Mouse (Mus musculus) testis, adult 2 months (tissue): ENCODE results near the gene Uhrf1. TPM values are rescaled to one million over a fixed set of nuclear protein-coding genes. Genes with fewer than 3 reads are reported as not detected.

Experiments used
- H3K27ac ChIP-seq: fragments of 200-500 bp; 2 replicates; pipeline ENCODE4 v1.5.1; 2012; ENCODE audit warnings: low read depth, low read length; ENCODE audit not compliant: control insufficient read depth, insufficient read depth
- H3K27me3 ChIP-seq: fragments of 200-500 bp; 2 replicates; pipeline ENCODE4 v1.6.1; 2012; ENCODE audit warnings: mild to moderate bottlenecking, low read length, moderate library complexity; ENCODE audit not compliant: control insufficient read depth, insufficient read depth
- H3K36me3 ChIP-seq: fragments of 200-500 bp; 2 replicates; pipeline ENCODE4 v1.6.1; 2012; ENCODE audit warnings: mild to moderate bottlenecking, low read length; ENCODE audit not compliant: control insufficient read depth, insufficient read depth
- H3K4me1 ChIP-seq: fragments of 200-500 bp; 2 replicates; pipeline ENCODE4 v1.6.1; 2012; ENCODE audit warnings: low read length; ENCODE audit not compliant: control insufficient read depth, insufficient read depth
- H3K4me3 ChIP-seq: fragments of 200-500 bp; 2 replicates; pipeline ENCODE4 v1.5.1; 2012; ENCODE audit warnings: low read depth, mild to moderate bottlenecking, low read length, moderate library complexity, mixed read lengths; ENCODE audit not compliant: control insufficient read depth
- CTCF ChIP-seq: fragments of 200-500 bp; IDR thresholded peaks from 2 replicates; pipeline ENCODE4 v1.5.1; 2012; ENCODE audit warnings: low read depth, mild to moderate bottlenecking, inconsistent platforms, low read length, moderate library complexity; ENCODE audit not compliant: control insufficient read depth, insufficient read depth, insufficient replicate concordance
- POLR2A ChIP-seq: fragments of 200-500 bp; IDR thresholded peaks from 2 replicates; pipeline ENCODE4 v1.6.1; 2012; ENCODE audit warnings: low read depth, mild to moderate bottlenecking, inconsistent platforms, low read length, moderate library complexity; ENCODE audit not compliant: control insufficient read depth
- polyA plus RNA-seq: library from polyadenylated mRNA; depleted of rRNA; stranded (reverse); fragments of >200 nt; gene quantifications from 2 replicates; pipeline ENCODE4 v1.2.3, GENCODE M21; 2012

Gene Uhrf1
- polyA plus RNA-seq, 1 experiment = 43.1 TPM

- H3K27ac ChIP-seq = no peak overlapping the region
- TF ChIP-seq POLR2A (no peak), CTCF (no peak)
- H3K36me3 ChIP-seq = no peaks in the 10 kb centered on the region
- no peaks in the 10 kb centered on the region for H3K27me3 ChIP-seq
- no peak overlapping the region for H3K4me3 ChIP-seq
- peaks cover 10% of the 10 kb centered on the region for H3K4me1 ChIP-seq
These were observed 43.7 kb upstream of the Uhrf1 start for GRCm38 (mm10) chr17:56259301-56260037.

- Histone ChIP-seq H3K36me3 (no peaks in the 10 kb centered on the region), H3K27ac (no peak overlapping the region), H3K4me3 (no peak overlapping the region), H3K4me1 (peaks cover 5% of the 10 kb centered on the region), H3K27me3 (no peaks in the 10 kb centered on the region)
- no peak for TF ChIP-seq POLR2A
These were observed 42.0 kb upstream of the Uhrf1 start for GRCm38 (mm10) chr17:56261166-56261565.

- peaks cover under 1% of the 10 kb centered on the region for H3K4me1 ChIP-seq
- H3K27ac ChIP-seq = no peak overlapping the region
- H3K36me3 ChIP-seq = no peaks in the 10 kb centered on the region
- no peaks in the 10 kb centered on the region for H3K27me3 ChIP-seq
- no peak for TF ChIP-seq CTCF
- TF ChIP-seq POLR2A = no peak
- H3K4me3 ChIP-seq = no peak overlapping the region
These were observed 40.5 kb upstream of the Uhrf1 start for GRCm38 (mm10) chr17:56262645-56263094.

- no peak overlapping the region for H3K4me3 ChIP-seq
- H3K4me1 ChIP-seq = no peaks in the 10 kb centered on the region; the same call in 1 of the 2 replicates
- TF ChIP-seq POLR2A (no peak), CTCF (peak; percentile 81; the same call in 1 of the 2 replicates)
- no peaks in the 10 kb centered on the region for H3K27me3 ChIP-seq
- no peaks in the 10 kb centered on the region for H3K36me3 ChIP-seq
- H3K27ac ChIP-seq = no peak overlapping the region
These were observed 39.1 kb upstream of the Uhrf1 start for GRCm38 (mm10) chr17:56264020-56264419.

- no peaks in the 10 kb centered on the region for H3K27me3 ChIP-seq
- H3K4me3 ChIP-seq = no peak overlapping the region
- H3K4me1 ChIP-seq = no peaks in the 10 kb centered on the region; the same call in 1 of the 2 replicates
- TF ChIP-seq POLR2A (no peak), CTCF (no peak)
- no peak overlapping the region for H3K27ac ChIP-seq
- no peaks in the 10 kb centered on the region for H3K36me3 ChIP-seq
These were observed 38.1 kb upstream of the Uhrf1 start for GRCm38 (mm10) chr17:56265011-56265410.

GRCm38 (mm10) chr17:56265869-56266268, 37.3 kb upstream of the Uhrf1 start:
- Histone ChIP-seq H3K27me3 (no peaks in the 10 kb centered on the region), H3K4me3 (no peak overlapping the region), H3K27ac (no peak overlapping the region), H3K36me3 (no peaks in the 10 kb centered on the region), H3K4me1 (no peaks in the 10 kb centered on the region; the same call in 1 of the 2 replicates)
- no peak for TF ChIP-seq POLR2A
- no peak for TF ChIP-seq CTCF

GRCm38 (mm10) chr17:56266271-56266670, 36.9 kb upstream of the Uhrf1 start:
- TF ChIP-seq CTCF = no peak
- no peak for TF ChIP-seq POLR2A
- H3K36me3 ChIP-seq = no peaks in the 10 kb centered on the region
- no peak overlapping the region for H3K27ac ChIP-seq
- H3K4me3 ChIP-seq = no peak overlapping the region
- no peaks in the 10 kb centered on the region for H3K27me3 ChIP-seq
- no peaks in the 10 kb centered on the region; the same call in 1 of the 2 replicates for H3K4me1 ChIP-seq

- H3K27me3 ChIP-seq = no peaks in the 10 kb centered on the region
- TF ChIP-seq POLR2A = no peak
- no peak for TF ChIP-seq CTCF
- H3K27ac ChIP-seq = peak overlapping the region; percentile 26; the same call in 1 of the 2 replicates
- H3K4me3 ChIP-seq = no peak overlapping the region
- no peaks in the 10 kb centered on the region for H3K4me1 ChIP-seq
- no peaks in the 10 kb centered on the region for H3K36me3 ChIP-seq
These were observed 33.9 kb upstream of the Uhrf1 start for GRCm38 (mm10) chr17:56269153-56269630.
